Mouse (Mus musculus) forebrain, embryonic 10.5 days (tissue): ENCODE measurements around the gene Tdo2. TPM values are rescaled to one million over a fixed set of nuclear protein-coding genes. Genes with fewer than 3 reads are reported as not detected.

Experiments used
- DNase-seq: peaks from one replicate; pipeline ENCODE4 v3.0.0-alpha.2; 2017; ENCODE audit warnings: low spot score; ENCODE audit errors: extremely low spot score
- H3K27ac ChIP-seq: fragments of 300-500 bp; sonication (generic); 2 replicates; pipeline ENCODE4 v1.5.1; 2016; ENCODE audit warnings: mild to moderate bottlenecking
- H3K27me3 ChIP-seq: fragments of 300-500 bp; sonication (generic); 2 replicates; pipeline ENCODE4 v1.6.1; 2016; ENCODE audit warnings: mild to moderate bottlenecking; ENCODE audit not compliant: poor library complexity, severe bottlenecking
- H3K36me3 ChIP-seq: fragments of 300-500 bp; sonication (generic); replicated peaks from 2 replicates; pipeline ENCODE4 v1.6.1; 2016; ENCODE audit warnings: mild to moderate bottlenecking, moderate library complexity
- H3K4me1 ChIP-seq: fragments of 300-500 bp; sonication (generic); 2 replicates; pipeline ENCODE4 v1.6.1; 2016
- H3K4me3 ChIP-seq: fragments of 300-500 bp; sonication (generic); 2 replicates; pipeline ENCODE4 v1.5.1; 2016; ENCODE audit warnings: mild to moderate bottlenecking, moderate library complexity
- H3K9me3 ChIP-seq: fragments of 300-500 bp; sonication (generic); 2 replicates; pipeline ENCODE4 v1.6.1; 2016; ENCODE audit warnings: mild to moderate bottlenecking, moderate library complexity
- WGBS: fragments of 180-500 bp; shearing (Covaris S2); methylation state at CpG from one replicate; pipeline ENCODE4 v1.1.7; 2016; 5-methylcytosine and 5-hydroxymethylcytosine counted together
- polyA plus RNA-seq: library from polyadenylated mRNA; unstranded; fragments of >200 nt; fragmentation: Nextera tagmentation; extraction: Ambion mirVana; gene quantifications from 2 replicates; pipeline ENCODE4 v1.2.1, GENCODE M21; 2016

Gene Tdo2
- polyA plus RNA-seq, 1 experiment from 2014 or later = 0.05 TPM

DNA sequence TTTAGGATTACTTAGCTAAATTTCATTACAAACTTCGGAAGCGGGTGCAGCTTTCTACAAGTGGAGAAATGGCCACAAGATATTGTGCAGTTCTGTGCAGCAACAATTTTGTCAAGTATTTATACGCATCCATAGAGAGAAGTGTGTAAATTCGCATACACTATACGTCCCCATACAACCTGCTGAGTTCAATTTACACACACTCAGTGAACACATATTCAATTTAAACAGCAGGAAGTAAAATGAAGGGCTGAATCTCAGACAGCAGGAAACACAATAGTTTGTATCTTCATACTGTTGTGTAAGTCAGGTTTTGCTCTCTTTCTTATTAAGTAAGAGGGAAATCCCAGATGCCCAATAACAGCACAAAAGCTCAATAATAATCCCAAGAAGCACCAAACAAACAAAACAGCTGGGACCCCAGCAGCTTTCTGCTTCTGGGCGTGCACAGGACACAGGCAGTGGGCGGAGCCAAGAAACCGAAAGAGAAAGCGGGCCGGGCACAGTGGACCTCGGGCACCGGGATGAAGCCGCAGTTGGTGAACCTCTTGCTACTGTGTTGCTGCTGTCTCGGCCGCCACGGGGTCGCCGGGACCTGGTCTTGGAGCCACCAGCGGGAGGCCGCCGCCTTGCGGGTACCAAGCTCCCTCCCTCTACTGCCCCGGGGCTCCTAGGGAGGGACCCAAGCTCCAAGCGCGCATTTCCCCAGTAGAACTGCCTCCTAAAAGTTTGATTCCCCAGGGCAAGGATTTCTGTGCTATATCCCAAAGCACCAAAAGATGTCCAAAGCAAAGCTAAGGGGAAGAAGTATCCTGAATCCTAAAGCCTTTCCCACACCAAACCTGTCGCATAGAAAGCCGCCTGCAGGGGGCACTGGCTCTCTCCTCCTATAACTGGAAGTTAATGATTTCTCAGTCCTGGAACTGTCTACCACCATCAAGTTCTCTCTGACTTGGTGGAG, 43.6 kb downstream of the Tdo2 start, which contains the start of gene Ctso:
TSS of gene Ctso (plus strand) at position 461 of the 961 bp plus-strand sequence.
- no peaks in the 10 kb centered on the region for H3K9me3 ChIP-seq
- 12% methylated on average over 27 of the region's 27 CpGs for WGBS
- H3K27me3 ChIP-seq = no peaks in the 10 kb centered on the region
- peaks cover 16% of the 10 kb centered on the region for H3K4me1 ChIP-seq
- peak within 1 kb of the TSS; percentile 94 for H3K27ac ChIP-seq
- H3K36me3 ChIP-seq = no peaks in the 10 kb centered on the region
- DNase-seq = peak; percentile 73
- H3K4me3 ChIP-seq = peak within 1 kb of the TSS; percentile 67

- H3K27me3 ChIP-seq = no peaks in the 10 kb centered on the region
- WGBS = 81% methylated on average over 3 of the region's 3 CpGs
- H3K9me3 ChIP-seq = no peaks in the 10 kb centered on the region
- H3K36me3 ChIP-seq = no peaks in the 10 kb centered on the region
- no peak overlapping the region for H3K27ac ChIP-seq
- H3K4me1 ChIP-seq = peaks cover 21% of the 10 kb centered on the region
- no peak for DNase-seq
- no peak overlapping the region for H3K4me3 ChIP-seq
These were observed 44.3 kb downstream of the Tdo2 start for GRCm38 (mm10) chr3:81931695-81932094.

DNA sequence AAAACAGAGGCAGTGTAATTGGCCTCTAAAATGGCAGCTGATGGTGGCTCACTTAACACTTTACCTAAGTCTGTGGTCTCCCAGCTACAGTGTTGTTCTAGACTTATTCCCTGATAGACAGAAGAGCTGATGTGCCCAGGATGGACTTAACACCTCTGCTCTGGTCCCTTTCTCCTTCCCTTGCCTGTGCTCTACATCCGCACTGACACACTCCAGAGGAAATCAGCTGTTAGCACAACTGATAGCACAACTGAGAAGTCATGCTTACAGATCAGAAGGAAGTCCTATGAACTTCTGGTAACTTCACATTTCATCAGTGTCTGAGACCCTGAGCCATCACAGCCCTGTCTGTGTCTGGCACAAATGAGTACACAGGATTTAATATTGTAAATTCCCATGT, 46.9 kb downstream of the Tdo2 start:
- WGBS = 94% methylated on average over 1 of the region's 1 CpGs
- no peak overlapping the region for H3K27ac ChIP-seq

GRCm38 (mm10) chr3:81926764-81927325, 49.2 kb downstream of the Tdo2 start:
- DNase-seq = no peak
- no peaks in the 10 kb centered on the region for H3K27me3 ChIP-seq
- H3K27ac ChIP-seq = no peak overlapping the region
- no peaks in the 10 kb centered on the region for H3K9me3 ChIP-seq
- H3K4me1 ChIP-seq = peaks cover 16% of the 10 kb centered on the region
- no peaks in the 10 kb centered on the region for H3K36me3 ChIP-seq
- H3K4me3 ChIP-seq = no peak overlapping the region
- 76% methylated on average over 9 of the region's 9 CpGs for WGBS

More for the DNA sequence above, 46.9 kb downstream of the Tdo2 start:
- Histone ChIP-seq H3K27me3 (no peaks in the 10 kb centered on the region), H3K4me1 (peaks cover 22% of the 10 kb centered on the region), H3K36me3 (no peaks in the 10 kb centered on the region), H3K4me3 (no peak overlapping the region), H3K9me3 (no peaks in the 10 kb centered on the region)
- no peak for DNase-seq

- Histone ChIP-seq H3K4me1 (peaks cover 10% of the 10 kb centered on the region), H3K27me3 (no peaks in the 10 kb centered on the region), H3K27ac (no peak overlapping the region), H3K4me3 (no peak overlapping the region), H3K36me3 (no peaks in the 10 kb centered on the region), H3K9me3 (no peaks in the 10 kb centered on the region)
- 73% methylated on average over 5 of the region's 5 CpGs for WGBS
- DNase-seq = no peak
These were observed 50.1 kb downstream of the Tdo2 start for GRCm38 (mm10) chr3:81925856-81926255.

DNA sequence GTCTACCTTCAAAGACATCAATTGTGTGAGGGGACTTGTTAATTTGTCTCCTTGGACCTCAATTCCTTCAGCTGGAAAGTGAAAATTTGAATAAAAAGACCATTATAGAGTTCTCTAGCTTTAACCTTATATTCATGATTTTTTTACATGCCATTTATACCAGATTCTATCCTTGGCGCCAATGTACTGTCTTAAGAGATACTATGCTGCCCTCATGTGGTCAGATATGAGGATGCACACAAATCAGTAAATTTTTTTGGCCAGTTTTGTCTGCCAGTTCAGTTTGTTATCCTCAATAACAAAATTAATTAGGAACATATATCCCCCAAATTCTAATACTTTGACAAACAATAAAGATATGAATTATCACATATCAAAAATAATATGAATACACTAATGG, 51.1 kb downstream of the Tdo2 start:
- H3K27ac ChIP-seq = no peak overlapping the region
- H3K9me3 ChIP-seq = no peaks in the 10 kb centered on the region
- DNase-seq = no peak
- 2% methylated on average over 1 of the region's 1 CpGs for WGBS
- H3K36me3 ChIP-seq = no peaks in the 10 kb centered on the region
- H3K27me3 ChIP-seq = no peaks in the 10 kb centered on the region
- H3K4me3 ChIP-seq = no peak overlapping the region
- H3K4me1 ChIP-seq = peaks cover 8% of the 10 kb centered on the region

DNA sequence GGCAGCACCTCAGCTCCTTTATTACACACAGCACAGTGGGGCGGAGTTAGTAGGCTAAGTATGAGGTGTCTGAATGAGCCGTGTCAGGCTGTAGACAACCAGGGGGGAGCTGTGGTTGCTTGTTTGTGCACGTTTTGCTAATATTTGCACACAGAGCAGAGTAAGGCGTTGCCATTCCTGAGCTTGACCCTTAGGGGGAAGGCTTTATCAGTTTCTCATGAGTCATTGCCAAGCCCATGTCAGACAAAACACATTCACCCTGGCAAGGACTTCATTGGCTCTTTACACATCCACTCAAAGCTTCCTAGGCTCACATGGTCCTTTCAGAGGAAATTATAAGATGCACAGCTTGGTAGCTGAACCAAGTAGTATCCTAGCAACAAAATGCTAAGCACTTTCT, 53.1 kb downstream of the Tdo2 start:
- H3K4me1 ChIP-seq = peaks cover 12% of the 10 kb centered on the region
- H3K9me3 ChIP-seq = no peaks in the 10 kb centered on the region
- no peaks in the 10 kb centered on the region for H3K36me3 ChIP-seq
- no peak for DNase-seq
- H3K4me3 ChIP-seq = no peak overlapping the region
- 78% methylated on average over 4 of the region's 4 CpGs for WGBS
- H3K27ac ChIP-seq = no peak overlapping the region
- H3K27me3 ChIP-seq = no peaks in the 10 kb centered on the region

DNA sequence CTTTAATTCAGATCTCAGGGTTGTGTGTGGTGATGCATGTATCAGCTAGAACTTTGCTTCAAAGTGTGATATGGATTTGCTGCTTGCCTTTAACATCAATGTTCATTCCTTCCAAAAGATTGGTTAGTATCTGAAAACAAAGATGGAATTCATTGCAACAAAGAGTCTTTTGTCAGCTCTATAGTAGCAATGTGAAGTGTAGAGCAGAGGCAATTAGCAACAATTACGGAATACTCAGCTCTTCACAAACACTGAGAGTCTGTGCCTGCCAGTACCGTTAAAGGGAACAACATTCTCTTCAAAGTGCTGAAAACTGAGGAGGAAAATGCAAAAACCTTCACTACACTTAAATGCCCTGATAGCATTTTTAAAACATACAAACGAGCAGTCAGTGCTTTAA, 56.3 kb downstream of the Tdo2 start:
- no peak for DNase-seq
- H3K9me3 ChIP-seq = no peaks in the 10 kb centered on the region
- H3K27me3 ChIP-seq = no peaks in the 10 kb centered on the region
- H3K36me3 ChIP-seq = no peaks in the 10 kb centered on the region
- peaks cover 6% of the 10 kb centered on the region; the same call in 1 of the 2 replicates for H3K4me1 ChIP-seq
- no peak overlapping the region for H3K4me3 ChIP-seq
- no peak overlapping the region for H3K27ac ChIP-seq
- WGBS = 44% methylated on average over 3 of the region's 3 CpGs

DNA sequence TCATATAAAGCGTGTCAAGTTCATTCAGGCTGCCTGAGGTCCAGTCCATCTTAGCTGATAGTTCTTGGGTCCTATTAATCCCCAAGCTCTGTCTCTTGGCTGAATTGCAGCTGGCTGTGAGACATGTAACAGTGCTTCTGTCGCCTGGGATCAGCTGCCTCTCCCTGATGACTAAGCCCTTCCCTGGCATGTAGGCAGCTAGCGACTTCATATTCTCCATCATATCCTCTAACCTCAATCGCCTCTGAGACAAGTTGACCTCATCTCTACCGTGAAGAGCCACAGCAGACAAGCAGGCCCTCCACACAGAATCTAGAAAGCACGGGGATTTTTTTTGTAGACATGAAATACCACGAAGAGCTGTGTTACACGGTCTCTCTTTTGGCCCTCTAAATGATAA, 57.8 kb downstream of the Tdo2 start:
- no peak for DNase-seq
- Histone ChIP-seq H3K9me3 (no peaks in the 10 kb centered on the region), H3K4me1 (peaks cover 6% of the 10 kb centered on the region; the same call in 1 of the 2 replicates), H3K36me3 (no peaks in the 10 kb centered on the region), H3K27me3 (no peaks in the 10 kb centered on the region), H3K4me3 (no peak overlapping the region), H3K27ac (no peak overlapping the region)
- 91% methylated on average over 8 of the region's 8 CpGs for WGBS

GRCm38 (mm10) chr3:81917354-81917935, 58.6 kb downstream of the Tdo2 start:
- Histone ChIP-seq H3K36me3 (no peaks in the 10 kb centered on the region), H3K27ac (no peak overlapping the region), H3K4me3 (no peak overlapping the region), H3K9me3 (no peaks in the 10 kb centered on the region), H3K4me1 (peaks cover 6% of the 10 kb centered on the region; the same call in 1 of the 2 replicates), H3K27me3 (no peaks in the 10 kb centered on the region)
- 91% methylated on average over 3 of the region's 3 CpGs for WGBS
- DNase-seq = no peak

DNA sequence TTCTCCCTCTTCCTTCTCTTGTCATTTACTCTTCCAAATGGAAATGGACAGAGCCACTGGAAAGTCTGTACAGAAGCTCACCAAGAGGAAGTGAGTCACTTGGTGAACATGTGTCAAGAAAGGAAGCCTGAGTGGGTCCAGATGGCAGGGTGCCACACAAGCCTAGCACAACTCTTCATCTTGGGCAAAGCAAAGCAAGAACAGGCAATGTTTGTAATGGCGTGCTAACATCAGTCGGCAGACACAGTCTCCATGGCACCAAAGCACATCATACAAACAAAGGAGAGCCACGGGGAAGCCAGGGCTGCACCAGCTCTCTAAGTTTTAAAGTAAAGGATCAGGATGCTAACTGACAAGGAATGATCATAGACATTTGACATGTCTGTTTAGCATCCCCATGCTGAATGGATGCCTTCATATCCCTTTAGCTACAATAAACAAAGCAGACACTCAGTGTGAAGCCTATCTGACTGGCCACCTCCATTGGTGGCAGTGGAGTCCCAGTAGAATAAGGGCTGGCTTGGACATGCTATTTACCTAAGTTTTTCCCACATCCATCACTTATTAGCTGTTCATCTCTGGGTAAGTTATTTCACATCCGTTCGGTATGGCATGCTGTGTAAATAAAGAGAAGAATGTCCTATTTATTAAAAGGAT, 59.8 kb downstream of the Tdo2 start:
- DNase-seq = no peak
- Histone ChIP-seq H3K27ac (no peak overlapping the region), H3K4me1 (peaks cover 6% of the 10 kb centered on the region; the same call in 1 of the 2 replicates), H3K9me3 (no peaks in the 10 kb centered on the region), H3K36me3 (no peaks in the 10 kb centered on the region), H3K4me3 (no peak overlapping the region), H3K27me3 (no peaks in the 10 kb centered on the region)
- 81% methylated on average over 5 of the region's 5 CpGs for WGBS

DNA sequence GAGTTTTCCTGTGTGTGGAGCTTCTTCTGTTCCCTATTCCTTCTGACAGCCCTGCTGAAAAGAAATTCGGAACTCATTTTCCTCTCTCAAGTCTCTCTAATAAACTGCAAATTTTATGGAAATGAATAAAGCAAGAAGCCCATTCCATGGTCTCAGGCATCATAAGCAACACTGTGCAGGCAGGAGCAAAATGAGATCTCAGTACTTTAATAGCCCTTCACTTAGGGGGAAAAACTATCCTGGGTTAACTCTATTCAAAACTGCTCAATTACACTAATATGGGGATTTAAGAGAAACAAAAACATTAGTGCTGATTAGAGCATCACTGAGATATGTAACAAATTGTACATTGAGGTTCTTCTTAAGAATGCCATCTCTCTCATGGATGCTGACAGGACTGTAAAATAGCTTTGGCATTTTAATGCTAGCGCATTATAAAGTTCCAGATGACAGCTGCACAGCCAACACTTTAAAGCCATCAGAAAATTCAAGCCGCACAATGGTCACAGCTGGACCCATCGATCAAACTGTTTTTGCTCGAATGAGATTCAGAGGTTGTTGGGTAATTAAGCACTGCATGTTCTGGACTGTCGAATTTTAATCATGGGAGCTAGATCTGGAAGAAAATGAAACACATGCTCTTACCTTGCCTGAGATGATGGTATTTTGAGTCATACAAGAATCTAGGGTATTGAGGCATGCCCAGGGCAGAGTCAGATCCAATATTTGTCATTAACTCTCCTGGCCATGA, 65.5 kb downstream of the Tdo2 start:
- no peak for DNase-seq
- Histone ChIP-seq H3K27me3 (no peaks in the 10 kb centered on the region), H3K9me3 (no peaks in the 10 kb centered on the region), H3K27ac (no peak overlapping the region), H3K36me3 (no peaks in the 10 kb centered on the region), H3K4me3 (no peak overlapping the region), H3K4me1 (peaks cover 12% of the 10 kb centered on the region; the same call in 1 of the 2 replicates)
- WGBS = 69% methylated on average over 6 of the region's 6 CpGs
